Mouse (Mus musculus) MEL (cell line): ENCODE data around the gene Igsf21. TPM values are rescaled to one million over a fixed set of nuclear protein-coding genes. Genes with fewer than 3 reads are reported as not detected.

Experiments
- DNase-seq: peaks from one replicate; pipeline ENCODE4 v3.0.0; 2011; ENCODE audit warnings: low read depth, low spot score
- H3K27ac ChIP-seq: 2 replicates; pipeline ENCODE4 v1.5.1; 2012; ENCODE audit warnings: low read depth, mild to moderate bottlenecking, control low read depth, low read length, moderate library complexity; ENCODE audit not compliant: control insufficient read depth
- H3K27me3 ChIP-seq, 2 experiments: fragments of 150-350 bp in 1 of 2; sonication (generic) in 1 of 2; 2 replicates each; pipeline ENCODE4 v1.6.1; 2012; ENCODE audit warnings: low read length in 2 of 2, mild to moderate bottlenecking in 2 of 2, improper control_type of control experiment in 1 of 2, moderate library complexity in 1 of 2; ENCODE audit not compliant: insufficient read depth in 2 of 2, control insufficient read depth in 1 of 2
- H3K36me3 ChIP-seq, 2 experiments: 2 replicates each; pipeline ENCODE4 v1.6.1; 2012 to 2014; ENCODE audit warnings: low read length in 2 of 2, improper control_type of control experiment in 1 of 2, inconsistent platforms in 1 of 2, mild to moderate bottlenecking in 1 of 2; ENCODE audit not compliant: insufficient read depth in 2 of 2, control insufficient read depth in 1 of 2
- H3K4me1 ChIP-seq, 2 experiments: fragments of 150-350 bp in 1 of 2; sonication (generic) in 1 of 2; 2 replicates each; pipeline ENCODE4 v1.6.1; 2012; ENCODE audit warnings: low read length in 2 of 2, improper control_type of control experiment in 1 of 2, mild to moderate bottlenecking in 1 of 2; ENCODE audit not compliant: insufficient read depth in 2 of 2, control insufficient read depth in 1 of 2
- H3K4me3 ChIP-seq, 2 experiments: fragments of 150-350 bp in 1 of 2; sonication (generic) in 1 of 2; 2 replicates each; pipeline ENCODE4 v1.5.1; 2012; ENCODE audit warnings: low read depth in 2 of 2, low read length in 2 of 2, mild to moderate bottlenecking in 2 of 2, moderate library complexity in 2 of 2, control low read depth in 1 of 2, improper control_type of control experiment in 1 of 2; ENCODE audit not compliant: control insufficient read depth in 1 of 2, insufficient read depth in 1 of 2
- H3K79me2 ChIP-seq: 2 replicates; pipeline ENCODE4 v1.6.1; 2012; ENCODE audit warnings: mild to moderate bottlenecking, low read length, moderate library complexity; ENCODE audit not compliant: control insufficient read depth, poor library complexity, insufficient read depth
- H3K9ac ChIP-seq: 2 replicates; pipeline ENCODE4 v1.6.1; 2012; ENCODE audit warnings: low read depth, mild to moderate bottlenecking, control low read depth, low read length, moderate library complexity; ENCODE audit not compliant: control insufficient read depth, poor library complexity, severe bottlenecking
- H3K9me3 ChIP-seq: fragments of 150-350 bp; sonication (generic); replicated peaks from 2 replicates; pipeline ENCODE4 v1.6.1; 2012; ENCODE audit warnings: mild to moderate bottlenecking, low read length, improper control_type of control experiment, moderate library complexity; ENCODE audit not compliant: insufficient read depth
- CHD2 ChIP-seq: IDR thresholded peaks from 2 replicates; pipeline ENCODE4 v1.6.1; 2011; ENCODE audit warnings: low read length, improper control_type of control experiment
- CTCF ChIP-seq, 3 experiments: IDR thresholded peaks in 2 of 3; conservative IDR thresholded peaks in 1 of 3; 2 replicates each; pipeline ENCODE4 v1.5.1; 2011 to 2012; ENCODE audit warnings: low read length in 3 of 3, low read depth in 2 of 3, mild to moderate bottlenecking in 2 of 3, improper control_type of control experiment in 1 of 3, inconsistent platforms in 1 of 3, mixed read lengths in 1 of 3, moderate library complexity in 1 of 3; ENCODE audit not compliant: control insufficient read depth in 1 of 3, insufficient read depth in 1 of 3, poor library complexity in 1 of 3, severe bottlenecking in 1 of 3
- E2F4 ChIP-seq: IDR thresholded peaks from 2 replicates; pipeline ENCODE4 v1.6.1; 2011; ENCODE audit warnings: low read depth, low read length, improper control_type of control experiment, borderline replicate concordance
- ELF1 ChIP-seq: IDR thresholded peaks from 2 replicates; pipeline ENCODE4 v1.6.1; 2014; ENCODE audit warnings: low read depth, mild to moderate bottlenecking, inconsistent platforms, low read length, improper control_type of control experiment, moderate library complexity
- EP300 ChIP-seq, 2 experiments: IDR thresholded peaks; 2 replicates each; pipeline ENCODE4 v1.6.1; 2011; ENCODE audit warnings: improper control_type of control experiment in 2 of 2, low read length in 2 of 2, low read depth in 1 of 2, mild to moderate bottlenecking in 1 of 2
- ETS1 ChIP-seq: IDR thresholded peaks from 2 replicates; pipeline ENCODE4 v1.6.1; 2012; ENCODE audit warnings: low read depth, mild to moderate bottlenecking, inconsistent platforms, low read length, improper control_type of control experiment, moderate library complexity
- GABPA ChIP-seq: IDR thresholded peaks from 2 replicates; pipeline ENCODE4 v1.6.1; 2012; ENCODE audit warnings: low read depth, mild to moderate bottlenecking, inconsistent platforms, low read length, improper control_type of control experiment, moderate library complexity
- HCFC1 ChIP-seq: IDR thresholded peaks from 2 replicates; pipeline ENCODE4 v1.6.1; 2012; ENCODE audit warnings: low read depth, mild to moderate bottlenecking, inconsistent platforms, low read length, improper control_type of control experiment, moderate library complexity
- KAT2A ChIP-seq: conservative IDR thresholded peaks from 2 replicates; pipeline ENCODE4 v1.6.1; 2012; ENCODE audit warnings: low read depth, low read length, improper control_type of control experiment, inconsistent platforms
- MAX ChIP-seq: IDR thresholded peaks from 2 replicates; pipeline ENCODE4 v1.6.1; 2011; ENCODE audit warnings: low read length, improper control_type of control experiment
- MAZ ChIP-seq: IDR thresholded peaks from 2 replicates; pipeline ENCODE4 v1.6.1; 2012; ENCODE audit warnings: low read depth, mild to moderate bottlenecking, inconsistent platforms, low read length, improper control_type of control experiment
- MEF2A ChIP-seq: IDR thresholded peaks from 2 replicates; pipeline ENCODE4 v1.6.1; 2014; ENCODE audit warnings: low read depth, mild to moderate bottlenecking, inconsistent platforms, low read length, improper control_type of control experiment; ENCODE audit not compliant: poor library complexity, insufficient replicate concordance, severe bottlenecking; ENCODE audit errors: extremely low read depth
- MYC ChIP-seq: IDR thresholded peaks from 2 replicates; pipeline ENCODE4 v1.6.1; 2011; ENCODE audit warnings: low read depth, mild to moderate bottlenecking, low read length, improper control_type of control experiment, moderate library complexity
- POLR2AphosphoS2 ChIP-seq: IDR thresholded peaks from 2 replicates; pipeline ENCODE4 v1.6.1; 2011; ENCODE audit warnings: low read length, improper control_type of control experiment
- RAD21 ChIP-seq: IDR thresholded peaks from 2 replicates; pipeline ENCODE4 v1.6.1; 2011; ENCODE audit warnings: mild to moderate bottlenecking, low read depth, low read length, improper control_type of control experiment
- RCOR1 ChIP-seq: IDR thresholded peaks from 2 replicates; pipeline ENCODE4 v1.6.1; 2012; ENCODE audit warnings: low read depth, mild to moderate bottlenecking, inconsistent platforms, low read length, improper control_type of control experiment
- SIN3A ChIP-seq: IDR thresholded peaks from 2 replicates; pipeline ENCODE4 v1.6.1; 2012; ENCODE audit warnings: low read length, improper control_type of control experiment, inconsistent platforms
- TAL1 ChIP-seq: IDR thresholded peaks from 2 replicates; pipeline ENCODE4 v1.6.1; 2012; ENCODE audit warnings: mild to moderate bottlenecking, inconsistent platforms, low read length, moderate library complexity, mixed read lengths
- TCF12 ChIP-seq: IDR thresholded peaks from 2 replicates; pipeline ENCODE4 v1.6.1; 2014; ENCODE audit warnings: low read depth, mild to moderate bottlenecking, inconsistent platforms, low read length, improper control_type of control experiment, moderate library complexity
- UBTF ChIP-seq: IDR thresholded peaks from 2 replicates; pipeline ENCODE4 v1.6.1; 2012; ENCODE audit warnings: low read depth, mild to moderate bottlenecking, inconsistent platforms, low read length, improper control_type of control experiment, moderate library complexity, borderline replicate concordance; ENCODE audit not compliant: insufficient read depth
- USF2 ChIP-seq, 2 experiments: IDR thresholded peaks; 2 replicates each; pipeline ENCODE4 v1.6.1; 2011 to 2012; ENCODE audit warnings: improper control_type of control experiment in 2 of 2, low read length in 2 of 2, borderline replicate concordance in 1 of 2, inconsistent platforms in 1 of 2, low read depth in 1 of 2, mild to moderate bottlenecking in 1 of 2; ENCODE audit not compliant: insufficient read depth in 1 of 2
- ZC3H11A ChIP-seq: IDR thresholded peaks from 2 replicates; pipeline ENCODE4 v1.6.1; 2012; ENCODE audit warnings: low read depth, mild to moderate bottlenecking, inconsistent platforms, low read length, improper control_type of control experiment
- ZMIZ1 ChIP-seq: IDR thresholded peaks from 2 replicates; pipeline ENCODE4 v1.6.1; 2012; ENCODE audit warnings: low read depth, mild to moderate bottlenecking, inconsistent platforms, low read length, improper control_type of control experiment, moderate library complexity
- ZNF384 ChIP-seq: IDR thresholded peaks from 2 replicates; pipeline ENCODE4 v1.6.1; 2012; ENCODE audit warnings: low read depth, mild to moderate bottlenecking, inconsistent platforms, low read length, improper control_type of control experiment
- polyA plus RNA-seq, 2 experiments: library from polyadenylated mRNA; stranded (reverse) in 1 of 2; unstranded in 1 of 2; fragments of >175 nt in 1 of 2; fragments of >200 nt in 1 of 2; gene quantifications; 2 replicates each; pipeline versions ENCODE4 v1.2.1 to v1.2.4; 2012; ENCODE audit warnings: low replicate concordance in 2 of 2, low read depth in 1 of 2; ENCODE audit not compliant: insufficient read length in 2 of 2, insufficient read depth in 1 of 2, missing spikeins in 1 of 2
- total RNA-seq: library from RNA; depleted of rRNA; stranded (reverse); fragments of 300-350 nt; gene quantifications from 2 replicates; pipeline ENCODE4 v1.2.3, GENCODE M21; 2012

Igsf21 gene
- total and polyA plus RNA-seq, 3 experiments = not detected

GRCm38 (mm10) chr4:140038586-140039411, 207.8 kb downstream of the Igsf21 start:
- Histone ChIP-seq H3K9me3 (no peaks in the 10 kb centered on the region), H3K9ac (no peak overlapping the region), H3K27me3 (no peaks in the 10 kb centered on the region)

GRCm38 (mm10) chr4:140037784-140038387, 208.7 kb downstream of the Igsf21 start:
- TF ChIP-seq ZC3H11A (no peak), MYC (no peak), ZNF384 (no peak), MEF2A (no peak), KAT2A (no peak), POLR2AphosphoS2 (no peak)
- Histone ChIP-seq H3K79me2 (no peaks in the 10 kb centered on the region), H3K4me3 (no peak overlapping the region), H3K4me1 (no peaks in the 10 kb centered on the region), H3K9me3 (no peaks in the 10 kb centered on the region), H3K27ac (no peak overlapping the region), H3K36me3 (no peaks in the 10 kb centered on the region), H3K9ac (no peak overlapping the region), H3K27me3 (no peaks in the 10 kb centered on the region)
- no peak for DNase-seq

More at GRCm38 (mm10) chr4:140038586-140039411, 207.8 kb downstream of the Igsf21 start:
- no peak for TF ChIP-seq ELF1
- no peak for TF ChIP-seq TAL1
- no peak for TF ChIP-seq GABPA
- TF ChIP-seq ZNF384 = no peak
- TF ChIP-seq USF2 (IDR thresholded peaks at IDR 0.05; ENCODE audit: borderline replicate concordance in 1 of 2, insufficient read depth in 1 of 2, low read depth in 1 of 2, low read length in 2 of 2) = no peak
- TF ChIP-seq ETS1 = no peak
- TF ChIP-seq SIN3A = no peak
- no peak for TF ChIP-seq TCF12
- no peak for TF ChIP-seq CTCF (IDR thresholded peaks at IDR 0.05 in 2 of 3, conservative IDR thresholded peaks at IDR 0.05 in 1 of 3; ENCODE audit: control insufficient read depth in 1 of 3, insufficient read depth in 1 of 3, low read depth in 2 of 3, low read length in 3 of 3, poor library complexity in 1 of 3, severe bottlenecking in 1 of 3)
- TF ChIP-seq UBTF = no peak
- TF ChIP-seq HCFC1 = no peak
- TF ChIP-seq RAD21 = no peak
- no peak for TF ChIP-seq ZMIZ1
- TF ChIP-seq EP300 (IDR thresholded peaks at IDR 0.05; ENCODE audit: low read depth in 1 of 2, low read length in 2 of 2) = no peak
- TF ChIP-seq MAZ = no peak
- no peak for TF ChIP-seq MAX
- TF ChIP-seq RCOR1 = no peak
- TF ChIP-seq MYC = no peak
- no peak for TF ChIP-seq E2F4
- TF ChIP-seq CHD2 = no peak
- H3K27ac ChIP-seq = no peak overlapping the region
- H3K36me3 ChIP-seq = no peaks in the 10 kb centered on the region
- H3K4me1 ChIP-seq = no peaks in the 10 kb centered on the region
- no peak for DNase-seq
- no peaks in the 10 kb centered on the region for H3K79me2 ChIP-seq
- H3K4me3 ChIP-seq = no peak overlapping the region
